Mouse (Mus musculus) stomach, embryonic 16.5 days (tissue): ENCODE results near the gene Efnb1. TPM values are rescaled to one million over a fixed set of nuclear protein-coding genes. Genes with fewer than 3 reads are reported as not detected.
A peak's percentile ranks its signal among the peaks of the same experiment; 100 is the strongest.

Source experiments
- ATAC-seq: fragments of 200-750 bp; cut with Nextera tagmentation; 2 replicates; pipeline ENCODE4 v1.8.0; 2017; ENCODE audit warnings: moderate number of reproducible peaks, moderate TSS enrichment; ENCODE audit not compliant: insufficient read depth, low FRiP score
- H3K27ac ChIP-seq: fragments of 300-500 bp; sonication (generic); 2 replicates; pipeline ENCODE4 v1.5.1; 2014; ENCODE audit warnings: low read length
- H3K27me3 ChIP-seq: fragments of 300-500 bp; sonication (generic); 2 replicates; pipeline ENCODE4 v1.6.1; 2014; ENCODE audit warnings: low read length, control low read depth, mixed read lengths; ENCODE audit not compliant: control insufficient read depth, insufficient read depth
- H3K36me3 ChIP-seq: fragments of 300-500 bp; sonication (generic); 2 replicates; pipeline ENCODE4 v1.6.1; 2014; ENCODE audit warnings: low read length; ENCODE audit not compliant: control insufficient read depth, insufficient read depth
- H3K4me1 ChIP-seq: fragments of 300-500 bp; sonication (generic); 2 replicates; pipeline ENCODE4 v1.6.1; 2014; ENCODE audit warnings: low read length, control low read depth, mixed read lengths; ENCODE audit not compliant: control insufficient read depth, insufficient read depth
- H3K4me2 ChIP-seq: fragments of 300-500 bp; sonication (generic); 2 replicates; pipeline ENCODE4 v1.6.1; 2014; ENCODE audit warnings: low read depth, low read length, mixed read lengths
- H3K4me3 ChIP-seq: fragments of 300-500 bp; sonication (generic); replicated peaks from 2 replicates; pipeline ENCODE4 v1.5.1; 2014; ENCODE audit warnings: mild to moderate bottlenecking, low read length
- H3K9ac ChIP-seq: fragments of 300-500 bp; sonication (generic); 2 replicates; pipeline ENCODE4 v1.6.1; 2014; ENCODE audit warnings: low read length
- H3K9me3 ChIP-seq: fragments of 300-500 bp; sonication (generic); replicated peaks from 2 replicates; pipeline ENCODE4 v1.6.1; 2016; ENCODE audit warnings: low read length, control low read depth; ENCODE audit not compliant: control insufficient read depth
- WGBS: fragments of 180-500 bp; shearing (Covaris S2); extraction: QIAGEN DNeasy Blood & Tissue Kit; methylation state at CpG from one replicate; pipeline ENCODE4 v1.1.7; 2014; 5-methylcytosine and 5-hydroxymethylcytosine counted together
- polyA plus RNA-seq: library from polyadenylated mRNA; unstranded; fragments of >200 nt; fragmentation: Nextera tagmentation; extraction: Ambion mirVana; gene quantifications from 2 replicates; pipeline ENCODE4 v1.2.1, GENCODE M21; 2015

Gene Efnb1
- polyA plus RNA-seq, 1 experiment from 2014 or later, result 18.9 TPM

DNA sequence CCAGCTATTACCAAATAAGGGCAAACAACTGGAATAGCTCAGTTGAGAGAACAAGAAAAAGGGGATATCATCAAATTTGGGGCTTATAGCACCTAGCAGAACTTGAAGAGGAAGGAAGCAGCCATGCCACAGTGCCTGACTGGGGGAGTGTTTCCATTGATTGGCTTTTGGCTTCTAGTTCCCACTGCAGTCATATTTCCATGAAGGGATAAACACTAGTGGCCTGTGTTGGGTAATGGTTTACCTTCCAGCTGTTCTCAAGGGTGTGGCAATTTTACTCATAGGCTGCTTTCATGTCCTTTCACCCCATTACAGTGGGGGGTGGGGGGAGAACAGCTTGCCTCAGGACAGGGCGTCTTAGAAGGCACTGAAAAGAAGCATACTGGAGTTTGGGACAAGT, 31.1 kb downstream of the Efnb1 start:
- WGBS, result 52% methylated on average over 1 of the region's 1 CpGs
- no peaks in the 10 kb centered on the region for H3K36me3 ChIP-seq
- H3K9ac ChIP-seq, result no peak overlapping the region
- 0 out of 2 replicates have a peak, but pooled peaks cover 3% of the 10 kb centered on the region for H3K4me1 ChIP-seq
- no peak overlapping the region for H3K4me3 ChIP-seq
- no peak for ATAC-seq
- no peak overlapping the region for H3K27ac ChIP-seq
- H3K4me2 ChIP-seq, result no peak overlapping the region
- H3K27me3 ChIP-seq, result peaks cover 10% of the 10 kb centered on the region
- no peaks in the 10 kb centered on the region for H3K9me3 ChIP-seq

GRCm38 (mm10) chrX:99167550-99167949, 31.6 kb downstream of the Efnb1 start:
- 52% methylated on average over 7 of the region's 7 CpGs for WGBS
- ATAC-seq, result no peak
- no peak overlapping the region for H3K4me2 ChIP-seq

GRCm38 (mm10) chrX:99172301-99172700, 36.4 kb downstream of the Efnb1 start:
- 39% methylated on average over 5 of the region's 5 CpGs for WGBS
- Histone ChIP-seq H3K9me3 (no peaks in the 10 kb centered on the region), H3K4me1 (0 out of 2 replicates have a peak, but pooled peaks cover 4% of the 10 kb centered on the region), H3K4me3 (no peak overlapping the region), H3K27ac (peak overlapping the region; percentile 38; the same call in 1 of the 2 replicates), H3K4me2 (no peak overlapping the region), H3K27me3 (peaks cover 21% of the 10 kb centered on the region; the same call in 1 of the 2 replicates), H3K9ac (no peak overlapping the region), H3K36me3 (no peaks in the 10 kb centered on the region)
- peak; percentile 64; the same call in 1 of the 2 replicates for ATAC-seq

More at GRCm38 (mm10) chrX:99167550-99167949, 31.6 kb downstream of the Efnb1 start:
- H3K9me3 ChIP-seq, result no peaks in the 10 kb centered on the region
- no peak overlapping the region for H3K27ac ChIP-seq
- H3K36me3 ChIP-seq, result no peaks in the 10 kb centered on the region
- no peak overlapping the region for H3K9ac ChIP-seq
- 0 out of 2 replicates have a peak, but pooled peaks cover 4% of the 10 kb centered on the region for H3K4me1 ChIP-seq
- H3K27me3 ChIP-seq, result peaks cover 10% of the 10 kb centered on the region
- no peak overlapping the region for H3K4me3 ChIP-seq

GRCm38 (mm10) chrX:99185081-99185596, 49.2 kb downstream of the Efnb1 start:
- no peak for ATAC-seq
- H3K4me3 ChIP-seq, result no peak overlapping the region
- no peak overlapping the region for H3K4me2 ChIP-seq
- 59% methylated on average over 9 of the region's 9 CpGs for WGBS
- peaks cover 24% of the 10 kb centered on the region for H3K27me3 ChIP-seq
- no peaks in the 10 kb centered on the region for H3K9me3 ChIP-seq
- H3K9ac ChIP-seq, result no peak overlapping the region
- H3K4me1 ChIP-seq, result no peaks in the 10 kb centered on the region
- H3K36me3 ChIP-seq, result no peaks in the 10 kb centered on the region
- H3K27ac ChIP-seq, result no peak overlapping the region

- Histone ChIP-seq H3K27ac (no peak overlapping the region), H3K9me3 (no peaks in the 10 kb centered on the region), H3K4me1 (no peaks in the 10 kb centered on the region), H3K9ac (no peak overlapping the region), H3K4me3 (no peak overlapping the region), H3K36me3 (no peaks in the 10 kb centered on the region), H3K4me2 (no peak overlapping the region), H3K27me3 (peaks cover 30% of the 10 kb centered on the region)
- 52% methylated on average over 10 of the region's 10 CpGs for WGBS
- no peak for ATAC-seq
Observed at GRCm38 (mm10) chrX:99186497-99187435, 50.8 kb downstream of the Efnb1 start.

DNA sequence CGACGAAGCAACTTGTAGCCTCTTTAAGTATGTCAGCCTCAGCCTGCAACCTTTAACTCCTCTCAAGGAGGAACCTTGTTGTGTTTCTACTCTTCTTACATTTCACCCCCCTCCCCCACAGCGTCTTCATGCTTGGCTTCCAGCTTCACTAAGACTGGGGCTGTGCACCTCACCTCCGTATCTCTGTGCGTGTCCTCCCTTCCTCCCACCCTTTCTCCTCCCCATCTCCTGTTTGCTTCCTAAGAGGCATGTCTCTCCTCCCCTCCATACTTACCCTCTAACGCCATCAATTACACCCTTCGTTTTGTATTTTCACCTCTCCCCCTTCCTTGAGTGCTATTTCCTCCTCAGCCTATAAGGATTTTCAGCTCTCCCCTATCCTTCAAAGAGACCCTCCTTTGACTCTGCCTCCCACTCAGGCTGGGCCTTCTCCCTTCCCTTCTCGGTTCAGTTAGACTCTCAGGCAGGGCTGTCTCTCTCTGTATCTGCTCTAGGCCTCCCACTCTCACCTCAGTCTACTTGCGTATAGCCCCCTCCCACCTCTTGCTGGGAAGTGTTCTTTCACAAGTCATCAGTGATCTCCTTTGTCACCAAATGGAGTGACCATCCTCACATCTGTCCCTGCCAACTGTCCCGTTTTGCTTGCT, 55.6 kb downstream of the Efnb1 start:
- Histone ChIP-seq H3K9ac (no peak overlapping the region), H3K4me1 (no peaks in the 10 kb centered on the region), H3K4me3 (no peak overlapping the region), H3K36me3 (no peaks in the 10 kb centered on the region), H3K27ac (no peak overlapping the region), H3K4me2 (no peak overlapping the region), H3K9me3 (no peaks in the 10 kb centered on the region), H3K27me3 (peaks cover 23% of the 10 kb centered on the region; the same call in 1 of the 2 replicates)
- no peak for ATAC-seq
- WGBS, result 61% methylated on average over 10 of the region's 10 CpGs

DNA sequence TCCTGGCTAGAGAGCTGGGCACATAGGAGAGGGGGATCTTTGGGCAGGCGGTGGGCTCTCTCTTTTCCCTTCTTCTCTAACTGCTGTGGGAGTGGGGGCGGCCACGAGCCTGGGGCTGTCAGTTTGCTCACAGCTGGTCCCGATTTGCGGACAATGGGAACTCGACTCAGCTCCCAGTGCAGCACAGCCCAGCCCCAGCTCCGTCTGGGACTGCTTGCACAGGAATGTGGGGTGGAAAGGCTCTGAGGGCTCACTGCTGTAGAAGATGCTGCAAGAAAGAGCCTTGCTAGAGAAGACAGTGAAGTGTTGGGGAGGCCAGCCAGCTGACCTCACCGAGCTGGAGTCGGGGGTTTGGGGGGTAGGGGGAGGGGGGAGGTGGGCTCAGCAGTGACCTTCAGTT, 61.0 kb downstream of the Efnb1 start:
- no peak overlapping the region for H3K4me2 ChIP-seq
- 41% methylated on average over 9 of the region's 9 CpGs for WGBS
- H3K9ac ChIP-seq, result no peak overlapping the region
- peaks cover 3% of the 10 kb centered on the region; the same call in 1 of the 2 replicates for H3K27me3 ChIP-seq
- H3K9me3 ChIP-seq, result no peaks in the 10 kb centered on the region
- peaks cover 8% of the 10 kb centered on the region for H3K4me1 ChIP-seq
- no peak overlapping the region for H3K27ac ChIP-seq
- H3K4me3 ChIP-seq, result no peak overlapping the region
- no peaks in the 10 kb centered on the region for H3K36me3 ChIP-seq
- no peak for ATAC-seq

- no peaks in the 10 kb centered on the region for H3K9me3 ChIP-seq
- peaks cover 3% of the 10 kb centered on the region; the same call in 1 of the 2 replicates for H3K27me3 ChIP-seq
- peak overlapping the region; percentile 31 for H3K4me3 ChIP-seq
- 47% methylated on average over 8 of the region's 9 CpGs for WGBS
- no peak for ATAC-seq
- H3K9ac ChIP-seq, result peak overlapping the region; percentile 63
- H3K4me1 ChIP-seq, result peaks cover 8% of the 10 kb centered on the region
- H3K4me2 ChIP-seq, result peak overlapping the region; percentile 55
- no peaks in the 10 kb centered on the region for H3K36me3 ChIP-seq
- H3K27ac ChIP-seq, result peak overlapping the region; percentile 49
Observed at GRCm38 (mm10) chrX:99198532-99198931, 62.6 kb downstream of the Efnb1 start.
